Mouse (Mus musculus) intestine, postnatal 0 days (tissue): ENCODE results near the gene Amelx. TPM values are rescaled to one million over a fixed set of nuclear protein-coding genes. Genes with fewer than 3 reads are reported as not detected.

ENCODE experiments used
- ATAC-seq: fragments of 200-750 bp; cut with Nextera tagmentation; 2 replicates; pipeline ENCODE4 v1.8.0; 2017; ENCODE audit warnings: mild to moderate bottlenecking, moderate TSS enrichment, moderate library complexity
- H3K27ac ChIP-seq: fragments of 300-500 bp; sonication (generic); 2 replicates; pipeline ENCODE4 v1.5.1; 2014; ENCODE audit warnings: mild to moderate bottlenecking, low read depth, low read length, moderate library complexity
- H3K27me3 ChIP-seq: fragments of 300-500 bp; sonication (generic); replicated peaks from 2 replicates; pipeline ENCODE4 v1.6.1; 2014; ENCODE audit warnings: low read length, mixed read lengths; ENCODE audit not compliant: control insufficient read depth, insufficient read depth
- H3K36me3 ChIP-seq: fragments of 300-500 bp; sonication (generic); 2 replicates; pipeline ENCODE4 v1.6.1; 2014; ENCODE audit warnings: mild to moderate bottlenecking, moderate library complexity; ENCODE audit not compliant: control insufficient read depth, insufficient read depth
- H3K4me1 ChIP-seq: fragments of 300-500 bp; sonication (generic); replicated peaks from 2 replicates; pipeline ENCODE4 v1.6.1; 2014; ENCODE audit warnings: antibody characterized with exemption, low read length, mixed read lengths; ENCODE audit not compliant: control insufficient read depth, insufficient read depth
- H3K4me2 ChIP-seq: fragments of 300-500 bp; sonication (generic); replicated peaks from 2 replicates; pipeline ENCODE4 v1.6.1; 2014; ENCODE audit warnings: low read depth, mild to moderate bottlenecking, moderate library complexity
- H3K4me3 ChIP-seq: fragments of 300-500 bp; sonication (generic); 2 replicates; pipeline ENCODE4 v1.5.1; 2014; ENCODE audit warnings: low read depth, low read length
- H3K9ac ChIP-seq: fragments of 300-500 bp; sonication (generic); 2 replicates; pipeline ENCODE4 v1.6.1; 2014; ENCODE audit warnings: mild to moderate bottlenecking, low read depth, low read length
- H3K9me3 ChIP-seq: fragments of 300-500 bp; sonication (generic); 2 replicates; pipeline ENCODE4 v1.6.1; 2016; ENCODE audit warnings: mixed run types; ENCODE audit not compliant: control insufficient read depth
- CTCF ChIP-seq: sonication (generic); IDR thresholded peaks from 2 replicates; pipeline ENCODE4 v1.5.1; 2016; ENCODE audit warnings: low read depth, mild to moderate bottlenecking, control low read depth, antibody characterized with exemption, moderate library complexity
- WGBS: fragments of 180-500 bp; shearing (Covaris S2); extraction: QIAGEN DNeasy Blood & Tissue Kit; methylation state at CpG from one replicate; pipeline ENCODE4 v1.1.7; 2014; 5-methylcytosine and 5-hydroxymethylcytosine counted together
- polyA plus RNA-seq: library from polyadenylated mRNA; unstranded; fragments of >200 nt; fragmentation: Nextera tagmentation; extraction: Ambion mirVana; gene quantifications from 2 replicates; pipeline ENCODE4 v1.2.1, GENCODE M21; 2015

Gene Amelx
- polyA plus RNA-seq, 1 experiment from 2014 or later, result not detected

DNA sequence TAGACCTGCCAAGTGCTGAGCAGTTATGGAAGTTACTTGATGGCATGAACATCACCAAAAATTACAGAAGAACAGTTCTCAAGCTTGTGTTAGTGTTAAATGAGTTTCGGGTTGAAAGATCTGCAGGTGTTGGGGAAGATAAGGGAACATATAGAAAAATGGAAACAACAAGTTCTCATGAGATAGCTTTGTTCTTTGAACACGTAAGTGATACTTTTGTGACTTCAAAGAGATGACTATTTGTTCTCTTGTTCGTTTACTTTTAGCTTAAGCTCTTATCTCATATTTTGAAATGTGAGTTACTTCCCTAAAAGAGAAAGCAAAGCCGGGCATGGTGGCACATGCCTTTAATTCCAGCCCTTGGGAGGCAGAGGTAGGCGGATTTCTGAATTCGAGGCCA lies 28.6 kb downstream of the Amelx start:
- Histone ChIP-seq H3K4me3 (no peak overlapping the region), H3K27me3 (no peaks in the 10 kb centered on the region), H3K36me3 (no peaks in the 10 kb centered on the region), H3K4me2 (no peak overlapping the region), H3K27ac (no peak overlapping the region), H3K4me1 (no peaks in the 10 kb centered on the region), H3K9ac (no peak overlapping the region), H3K9me3 (no peaks in the 10 kb centered on the region)
- no peak for ATAC-seq
- no peak for TF ChIP-seq CTCF
- 62% methylated on average over 6 of the region's 6 CpGs for WGBS

DNA sequence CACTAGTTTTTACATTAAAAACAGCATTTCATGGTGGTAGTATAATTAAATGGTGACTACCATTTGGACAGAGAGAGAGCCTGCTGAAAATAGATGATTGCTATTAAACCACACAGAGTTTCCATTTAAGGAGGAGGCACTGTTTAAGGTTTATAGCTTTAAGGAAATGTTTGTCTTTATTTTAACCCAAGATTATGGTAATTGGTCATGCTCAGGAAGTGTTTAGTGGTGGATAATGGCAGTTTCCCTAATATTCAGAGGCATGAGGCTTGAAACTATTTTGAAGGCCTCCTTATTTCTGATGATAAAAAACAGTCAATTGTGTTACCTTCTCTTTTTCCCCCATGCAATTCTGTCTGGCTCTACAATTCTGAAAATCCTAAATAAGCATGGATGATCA lies 33.2 kb downstream of the Amelx start:
- Histone ChIP-seq H3K4me2 (no peak overlapping the region), H3K4me1 (no peaks in the 10 kb centered on the region), H3K4me3 (no peak overlapping the region), H3K36me3 (no peaks in the 10 kb centered on the region), H3K9ac (no peak overlapping the region), H3K27ac (no peak overlapping the region), H3K9me3 (no peaks in the 10 kb centered on the region), H3K27me3 (no peaks in the 10 kb centered on the region)
- TF ChIP-seq CTCF, result no peak
- no peak for ATAC-seq

DNA sequence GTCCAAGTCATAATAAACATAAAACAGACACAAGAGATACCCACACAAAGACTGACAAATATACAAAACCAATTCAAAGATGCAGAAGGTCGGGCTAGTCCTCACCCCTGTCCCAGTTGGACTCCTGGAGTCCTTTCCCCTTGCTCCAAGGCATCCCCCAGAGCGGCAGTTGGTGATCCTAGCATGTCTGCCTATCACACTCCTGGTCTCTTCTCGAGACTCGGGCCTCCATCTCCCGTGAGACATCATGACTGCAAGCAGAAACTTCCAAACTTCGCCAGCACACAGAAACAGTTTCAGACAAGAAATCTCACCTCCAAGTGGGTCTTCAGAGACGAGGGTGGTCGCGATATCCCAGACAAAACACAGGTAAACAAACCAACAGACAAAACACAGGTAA lies 46.5 kb downstream of the Amelx start:
- WGBS, result 88% methylated on average over 9 of the region's 9 CpGs
- Histone ChIP-seq H3K4me2 (no peak overlapping the region), H3K9me3 (no peaks in the 10 kb centered on the region), H3K27me3 (no peaks in the 10 kb centered on the region), H3K4me1 (no peaks in the 10 kb centered on the region), H3K4me3 (no peak overlapping the region), H3K27ac (no peak overlapping the region), H3K9ac (no peak overlapping the region), H3K36me3 (no peaks in the 10 kb centered on the region)
- ATAC-seq, result no peak
- TF ChIP-seq CTCF, result no peak

DNA sequence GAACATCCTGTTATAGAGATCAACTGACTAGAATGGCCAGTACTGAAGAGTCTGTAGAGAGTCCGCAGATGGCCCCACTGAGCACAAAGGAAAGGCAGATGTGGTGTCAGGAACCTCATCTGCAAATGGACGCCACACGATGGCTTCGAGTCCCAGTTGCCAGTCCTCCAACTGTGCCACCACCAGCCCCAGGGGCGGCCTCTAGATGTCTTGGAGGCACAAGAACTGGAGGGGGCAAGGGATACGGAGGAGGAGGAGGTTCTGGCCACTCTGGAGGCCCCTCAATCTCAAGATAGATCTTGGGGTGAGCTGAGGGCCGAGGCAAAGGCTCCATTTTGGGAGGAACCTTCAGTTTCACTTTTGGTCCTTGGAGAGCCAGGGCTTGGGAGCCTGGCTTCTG lies 47.2 kb downstream of the Amelx start:
- no peak for TF ChIP-seq CTCF
- Histone ChIP-seq H3K9ac (no peak overlapping the region), H3K27me3 (no peaks in the 10 kb centered on the region), H3K4me3 (no peak overlapping the region), H3K4me2 (no peak overlapping the region), H3K4me1 (no peaks in the 10 kb centered on the region), H3K9me3 (no peaks in the 10 kb centered on the region), H3K27ac (no peak overlapping the region), H3K36me3 (no peaks in the 10 kb centered on the region)
- ATAC-seq, result no peak
- 91% methylated on average over 7 of the region's 7 CpGs for WGBS

Other genes starting within 250 kb of the Amelx start
- 37.0 and 39.9 TPM in 2 replicates for gene Hccs, start 133.2 kb upstream of the Amelx start, polyA plus RNA-seq